Mouse (Mus musculus) spleen, adult 18-20 months (tissue): ENCODE data around the gene Prkar1a.
"Not testable (repeated sequence)": the region's sequence is repeated elsewhere in the genome, so short reads cannot be mapped to it uniquely, and the experiment has no call there.

Experiments
- DNase-seq, 2 experiments: peaks; one replicate each; pipeline ENCODE4 v3.0.0; 2022; ENCODE audit warnings: mixed read lengths in 2 of 2

Prkar1a gene

DNA sequence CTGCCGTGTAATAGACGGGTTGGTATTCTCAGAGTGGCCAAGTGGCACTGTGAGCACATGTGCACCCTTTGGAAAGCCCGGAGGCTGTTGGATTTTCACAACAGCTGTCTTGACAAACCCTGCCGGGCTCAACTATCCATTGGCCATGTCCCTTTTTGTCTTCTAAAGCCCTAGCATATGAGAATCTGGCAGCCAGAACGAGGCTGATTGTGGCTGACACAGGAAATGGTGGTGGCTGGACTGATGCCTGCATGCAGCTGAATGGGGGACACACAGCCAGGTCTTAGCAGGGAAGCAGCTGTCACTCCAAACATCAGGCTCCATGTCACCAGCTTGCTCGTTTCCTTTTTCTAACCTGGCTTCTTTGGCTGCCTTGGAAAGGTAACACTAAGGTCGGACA lies 695 bp upstream of the Prkar1a start:
- no peak for DNase-seq

DNA sequence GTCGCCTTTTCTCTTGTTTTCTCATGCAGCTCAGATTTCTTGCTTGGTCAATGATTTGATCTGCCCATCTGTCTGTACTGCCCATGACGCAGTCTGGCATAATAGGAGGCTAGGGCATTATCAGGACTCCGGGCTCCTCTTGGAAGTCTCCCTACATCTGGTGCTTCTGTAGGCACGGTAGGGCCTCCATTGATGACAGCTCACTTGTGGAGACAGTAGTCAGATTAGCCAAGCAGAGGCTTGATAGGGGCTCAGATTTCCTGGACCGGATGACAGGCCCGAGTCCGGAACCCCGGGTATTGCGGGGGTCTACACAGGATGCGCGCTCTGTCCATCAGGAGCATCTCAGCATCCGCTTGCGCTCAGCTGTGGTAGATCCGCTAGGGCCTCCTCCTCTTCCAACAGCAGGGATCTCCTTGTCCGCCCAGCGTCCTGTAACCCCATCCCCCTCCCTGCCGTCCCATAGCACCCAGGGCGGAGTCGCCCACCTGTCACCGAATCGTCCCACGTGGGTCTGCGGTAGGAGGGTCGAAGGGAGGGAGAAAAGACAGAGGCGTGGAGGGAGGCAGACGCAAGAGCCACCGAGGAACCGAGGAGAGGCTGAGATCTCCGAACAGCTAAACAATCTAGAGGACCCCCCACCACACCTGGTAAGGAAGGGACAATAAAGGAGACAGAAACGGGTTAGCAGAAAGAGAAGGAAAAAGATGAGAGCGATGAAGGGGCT lies 933 bp downstream of the Prkar1a start:
- peak; percentile 45 to 50 for DNase-seq

GRCm38 (mm10) chr11:109650788-109651565 lies 1.8 kb downstream of the Prkar1a start:
- DNase-seq = peak; percentile 86 to 89

- DNase-seq = peak; percentile 24 to 30
These were observed 2.4 kb downstream of the Prkar1a start for GRCm38 (mm10) chr11:109651566-109652024.

GRCm38 (mm10) chr11:109652505-109652904 lies 3.3 kb downstream of the Prkar1a start:
- no peak for DNase-seq

DNA sequence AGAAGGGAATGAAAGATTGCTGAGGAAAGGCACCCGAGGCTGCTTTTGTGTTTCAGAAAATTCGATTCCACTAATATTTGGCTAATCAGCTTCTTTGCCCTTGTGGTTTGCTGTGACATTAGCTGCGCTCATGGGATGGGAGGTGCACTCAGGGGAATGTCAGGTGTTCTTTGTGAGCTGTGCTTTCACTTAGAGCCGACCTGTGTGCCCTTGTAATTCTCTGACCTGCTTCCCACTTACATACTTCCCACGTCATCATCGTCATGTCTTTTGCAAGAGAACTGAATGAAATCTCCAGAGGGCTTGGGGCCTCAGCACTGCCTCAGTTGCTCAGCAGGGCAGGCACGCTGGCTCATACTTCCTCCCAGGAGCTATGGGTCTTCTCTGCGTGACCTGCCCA lies 4.0 kb downstream of the Prkar1a start:
- DNase-seq = no peak

DNA sequence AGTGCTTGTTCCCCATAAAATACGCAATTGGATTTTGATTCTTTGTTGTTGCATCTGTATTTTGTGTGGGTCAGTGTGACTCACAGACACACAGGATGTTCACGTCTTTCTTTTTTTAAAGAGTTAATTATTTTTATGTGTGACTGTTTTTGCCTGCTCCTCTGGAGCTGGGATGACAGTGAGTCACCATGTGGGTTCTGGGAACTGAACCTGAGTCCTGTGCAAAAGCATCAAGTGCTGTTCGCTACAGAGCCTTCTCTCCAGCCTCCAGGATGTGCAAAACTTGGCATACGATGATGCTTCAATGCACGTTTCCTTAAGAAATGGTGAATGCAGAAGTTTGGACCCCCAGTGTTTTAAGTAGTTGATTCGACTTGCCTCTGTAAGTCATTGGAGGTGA lies 5.4 kb downstream of the Prkar1a start:
- no peak for DNase-seq

- DNase-seq = no peak
These were observed 7.0 kb downstream of the Prkar1a start for GRCm38 (mm10) chr11:109656232-109656631.

- not testable (repeated sequence) for DNase-seq
These were observed 11.3 kb downstream of the Prkar1a start for GRCm38 (mm10) chr11:109660526-109660925.

- no peak for DNase-seq
These were observed 15.1 kb downstream of the Prkar1a start for GRCm38 (mm10) chr11:109664293-109664692.

- no peak for DNase-seq
These were observed 16.2 kb downstream of the Prkar1a start for GRCm38 (mm10) chr11:109665424-109665823.

- DNase-seq = no peak
These were observed 17.2 kb downstream of the Prkar1a start for GRCm38 (mm10) chr11:109666411-109666810.

GRCm38 (mm10) chr11:109667371-109667770 lies 18.2 kb downstream of the Prkar1a start:
- no peak for DNase-seq

DNA sequence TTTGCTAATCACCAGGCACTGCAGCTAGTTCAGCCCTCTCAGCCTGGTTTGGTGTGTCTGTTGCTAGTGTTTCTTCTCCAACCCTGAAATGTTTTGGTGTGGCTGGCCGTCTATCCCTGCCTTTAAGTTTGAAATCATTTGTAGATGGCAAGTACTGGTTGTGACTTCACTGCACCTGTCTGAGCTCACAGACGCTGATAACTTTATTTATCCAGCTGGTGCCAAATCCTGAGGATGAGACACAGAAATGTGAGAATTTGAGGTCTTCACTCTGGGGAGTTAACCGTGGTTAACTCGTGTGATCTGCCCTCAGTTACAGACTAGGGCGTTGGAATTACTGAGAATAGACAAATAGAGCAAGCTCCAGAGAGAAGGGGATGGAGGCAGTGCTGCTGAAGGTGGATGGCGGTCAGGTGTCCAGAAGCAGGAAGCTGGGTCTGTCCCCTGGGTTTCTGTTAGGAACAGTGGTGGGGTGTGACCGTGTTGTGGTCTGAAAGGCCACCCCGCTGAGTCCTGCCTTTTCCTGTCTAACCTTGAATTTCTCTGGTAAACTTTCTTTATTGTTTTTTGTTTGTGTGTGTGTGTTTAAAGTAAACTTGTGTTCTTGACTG lies 19.0 kb downstream of the Prkar1a start:
- DNase-seq = no peak

DNA sequence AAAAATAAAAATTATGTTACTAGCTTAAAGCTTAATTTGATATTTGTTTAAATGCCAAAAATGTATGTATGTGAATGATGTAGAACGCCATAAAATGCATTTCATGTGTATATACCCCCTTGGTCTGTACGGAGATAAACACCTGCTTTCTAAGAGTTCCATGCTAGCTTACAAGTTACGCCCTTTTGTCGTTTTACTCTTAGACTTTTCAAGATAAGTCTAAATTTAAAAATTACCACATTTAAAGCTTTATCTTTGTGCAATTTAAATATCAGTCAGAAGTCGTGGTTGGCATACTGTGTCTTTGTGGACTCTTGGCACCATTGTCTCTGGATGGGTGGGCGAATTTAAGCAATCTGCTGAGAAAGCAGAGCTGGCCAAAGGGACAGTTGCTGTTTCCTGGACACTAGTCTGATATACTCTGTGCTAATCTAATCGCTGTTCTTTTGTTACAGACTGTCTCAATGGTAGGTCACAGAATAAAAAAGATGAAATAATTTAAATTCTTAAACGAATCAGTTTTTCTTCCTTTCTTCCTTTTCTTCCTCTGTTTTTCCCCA lies 20.0 kb downstream of the Prkar1a start:
- no peak for DNase-seq

DNA sequence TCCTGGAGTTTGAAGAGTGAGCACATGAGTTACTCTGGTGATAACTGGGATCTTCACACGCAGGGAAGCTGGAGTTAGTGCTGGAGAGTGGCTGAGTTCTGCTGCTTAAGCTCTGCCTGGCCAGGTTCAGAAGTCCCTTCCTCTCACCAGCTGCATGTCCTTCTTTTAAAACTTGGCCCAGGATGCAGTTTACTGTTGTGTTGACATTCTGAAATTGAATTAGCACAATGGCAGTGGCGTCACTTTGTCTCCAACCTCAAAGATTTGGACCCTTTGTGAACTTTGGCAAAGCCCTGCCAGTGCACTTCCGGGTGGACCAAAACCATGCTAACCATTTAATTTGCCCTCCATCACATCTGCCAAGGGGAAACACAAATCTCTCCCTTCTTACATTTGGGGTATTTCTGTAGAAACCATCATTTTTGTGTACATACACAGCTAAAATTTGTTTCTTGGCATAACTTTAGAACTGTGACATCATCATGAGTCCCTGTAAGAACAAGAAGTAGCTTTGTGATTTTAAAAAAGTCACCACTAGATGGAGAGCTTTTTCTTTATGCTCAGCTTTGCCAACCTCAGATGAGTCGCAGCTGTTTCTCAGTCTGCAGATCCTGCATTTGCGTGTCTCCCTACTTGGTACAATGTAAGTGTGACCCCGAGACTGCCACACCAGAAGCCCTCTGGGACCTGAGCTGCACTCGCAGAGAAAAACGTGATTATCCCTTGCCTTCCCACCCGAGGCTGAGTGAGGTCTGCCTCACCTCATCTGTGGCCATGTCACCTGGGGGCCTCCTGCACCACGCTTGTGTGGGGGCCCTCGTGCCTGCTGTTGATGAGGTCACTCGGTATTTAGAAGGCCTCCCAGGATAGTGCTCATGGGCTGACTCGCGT lies 21.1 kb downstream of the Prkar1a start:
- DNase-seq = no peak

DNA sequence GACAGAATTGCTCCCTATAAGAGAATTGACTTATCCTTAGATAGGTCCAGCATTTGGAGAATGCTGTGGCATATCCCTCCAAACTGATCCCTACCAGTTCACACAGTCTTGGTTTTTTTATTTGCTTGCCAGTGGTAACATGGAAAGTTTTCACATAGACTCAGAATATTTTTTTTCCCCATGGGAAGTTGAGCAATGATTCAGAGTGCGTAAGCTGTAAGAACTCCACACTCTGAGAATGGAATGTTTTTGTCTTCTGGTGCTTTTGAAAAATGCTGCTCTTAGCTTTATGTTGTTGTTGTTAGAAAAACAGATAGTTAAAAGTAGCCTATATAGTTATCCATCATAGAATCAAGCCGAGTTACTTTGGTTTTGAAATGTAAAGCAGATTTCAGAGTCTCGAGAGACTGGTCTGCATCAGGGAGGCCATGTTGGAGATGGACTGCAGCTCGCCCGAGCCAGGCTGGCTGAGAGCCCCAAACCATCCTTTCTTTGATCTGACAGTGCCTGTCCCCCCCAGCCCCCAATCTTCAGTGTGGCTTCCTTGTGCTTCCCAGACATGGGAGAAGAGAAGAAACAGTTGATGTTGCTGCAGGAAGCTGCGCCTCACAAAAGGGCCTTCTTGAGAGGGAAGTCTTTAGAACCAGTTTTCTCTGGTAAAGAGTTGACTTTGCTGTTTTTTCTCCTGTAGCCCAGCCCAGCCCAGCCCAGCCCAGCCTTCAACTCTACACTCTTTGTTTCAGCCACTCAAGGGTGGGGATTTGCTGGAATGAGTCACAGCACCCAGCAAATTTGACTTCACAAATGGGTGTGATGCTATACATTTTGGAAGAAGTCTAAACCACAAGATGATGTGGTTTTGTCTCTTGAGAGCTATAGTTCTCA lies 22.2 kb downstream of the Prkar1a start:
- DNase-seq = no peak

DNA sequence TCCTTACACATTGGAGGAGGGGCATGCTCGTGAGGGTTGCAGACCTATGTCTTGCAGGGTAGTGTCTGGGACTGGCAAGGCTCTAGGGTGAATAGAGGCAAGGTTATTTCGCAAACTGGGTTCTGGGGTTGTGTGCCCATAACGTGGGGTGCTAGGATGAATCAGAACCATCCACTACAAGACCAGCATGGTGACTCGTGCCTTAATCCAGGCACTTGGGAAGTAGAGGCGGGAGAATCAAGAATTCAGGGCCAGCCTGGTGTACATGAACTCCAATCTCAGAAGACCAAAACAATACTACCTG lies 22.8 kb downstream of the Prkar1a start:
- DNase-seq = no peak

GRCm38 (mm10) chr11:109672396-109672795 lies 23.2 kb downstream of the Prkar1a start:
- DNase-seq = no peak

GRCm38 (mm10) chr11:109672881-109673739 lies 23.9 kb downstream of the Prkar1a start:
- no peak for DNase-seq
